Mouse (Mus musculus) CH12.LX (cell line): ENCODE results near the gene Atf4.

Source experiments
- CTCF ChIP-seq, 2 experiments: IDR thresholded peaks in 1 of 2; conservative IDR thresholded peaks in 1 of 2; 2 replicates each; pipeline ENCODE4 v1.5.1; 2011 to 2012; ENCODE audit warnings: low read depth in 2 of 2, low read length in 2 of 2, improper control_type of control experiment in 1 of 2, inconsistent platforms in 1 of 2, mild to moderate bottlenecking in 1 of 2, moderate library complexity in 1 of 2
- EP300 ChIP-seq: IDR thresholded peaks from 2 replicates; pipeline ENCODE4 v1.6.1; 2011; ENCODE audit warnings: low read length, improper control_type of control experiment
- POLR2A ChIP-seq: IDR thresholded peaks from 2 replicates; pipeline ENCODE4 v1.6.1; 2011; ENCODE audit warnings: low read depth, mild to moderate bottlenecking, improper control_type of control experiment, low read length

GRCm38 (mm10) chr15:80286851-80287415 lies 31.9 kb downstream of the Atf4 start, which contains the start of gene Cacna1i:
- TF ChIP-seq POLR2A (no peak), CTCF (conservative IDR thresholded peaks at IDR 0.05 in 1 of 2, IDR thresholded peaks at IDR 0.05 in 1 of 2; ENCODE audit: low read depth in 2 of 2, low read length in 2 of 2) (no peak), EP300 (no peak)
